Mouse (Mus musculus): Measurements from ENCODE around the gene Ovol1.

- no peak for TF ChIP-seq CTCF (IDR thresholded peaks at IDR 0.05; ENCODE audit: extremely low read depth, insufficient read length, insufficient replicate concordance, low read depth, low read length)
- TF ChIP-seq POLR2A (IDR thresholded peaks at IDR 0.05; ENCODE audit: low read depth, low read length): no peak
These were observed 10.2 kb upstream of the Ovol1 start for GRCm38 (mm10) chr19:5570353-5571246.

Data from small intestine, adult 2 months (tissue).